Mouse (Mus musculus) cerebellum, postnatal 14 days (tissue): Measurements from ENCODE around the gene Rabepk.
"Not testable (repeated sequence)": the region's sequence is repeated elsewhere in the genome, so short reads cannot be mapped to it uniquely, and the experiment has no call there.

Experiments
- DNase-seq, 2 experiments: peaks; one replicate each; pipeline ENCODE4 v3.0.0; 2021; ENCODE audit warnings: mixed read lengths in 2 of 2

Rabepk gene

DNA sequence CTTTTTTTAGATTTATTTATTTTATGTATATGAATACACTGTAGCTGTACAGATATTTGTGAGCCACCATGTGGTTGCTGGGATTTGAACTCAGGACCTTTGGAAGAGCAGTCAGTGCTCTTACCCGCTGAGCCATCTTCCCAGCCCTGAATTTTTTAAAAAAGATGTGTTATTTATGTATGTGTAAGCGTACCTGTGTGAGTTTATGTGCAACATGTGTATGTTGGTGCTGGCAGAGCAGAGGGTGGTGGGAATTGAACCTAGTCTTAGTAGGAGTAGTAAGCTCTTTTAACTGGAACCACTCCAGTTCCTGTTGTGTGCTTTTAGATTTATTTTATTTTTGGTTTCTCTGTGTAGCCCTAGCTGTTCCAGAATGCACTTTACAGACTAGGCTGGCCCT is 4.5 kb upstream of the Rabepk start:
- no peak for DNase-seq

DNA sequence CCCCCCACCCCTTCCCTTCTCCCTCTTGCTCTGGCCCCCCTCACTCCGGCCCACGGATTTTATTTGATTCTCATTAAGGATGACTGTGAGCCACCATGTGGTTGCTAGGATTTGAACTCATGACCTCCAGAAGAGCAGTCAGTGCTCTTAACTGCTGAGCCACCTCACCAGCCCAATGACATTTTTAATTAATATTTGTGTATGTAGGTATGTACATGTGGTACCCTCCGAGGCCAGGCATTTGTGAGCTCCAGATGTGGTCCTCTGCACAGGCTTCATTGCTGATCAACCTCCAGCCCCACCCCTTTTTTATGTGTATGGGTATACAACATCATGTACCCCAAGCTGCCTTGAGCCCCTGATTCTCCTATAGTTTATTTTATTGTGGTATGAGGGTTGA is 4.0 kb upstream of the Rabepk start:
- no peak for DNase-seq

DNA sequence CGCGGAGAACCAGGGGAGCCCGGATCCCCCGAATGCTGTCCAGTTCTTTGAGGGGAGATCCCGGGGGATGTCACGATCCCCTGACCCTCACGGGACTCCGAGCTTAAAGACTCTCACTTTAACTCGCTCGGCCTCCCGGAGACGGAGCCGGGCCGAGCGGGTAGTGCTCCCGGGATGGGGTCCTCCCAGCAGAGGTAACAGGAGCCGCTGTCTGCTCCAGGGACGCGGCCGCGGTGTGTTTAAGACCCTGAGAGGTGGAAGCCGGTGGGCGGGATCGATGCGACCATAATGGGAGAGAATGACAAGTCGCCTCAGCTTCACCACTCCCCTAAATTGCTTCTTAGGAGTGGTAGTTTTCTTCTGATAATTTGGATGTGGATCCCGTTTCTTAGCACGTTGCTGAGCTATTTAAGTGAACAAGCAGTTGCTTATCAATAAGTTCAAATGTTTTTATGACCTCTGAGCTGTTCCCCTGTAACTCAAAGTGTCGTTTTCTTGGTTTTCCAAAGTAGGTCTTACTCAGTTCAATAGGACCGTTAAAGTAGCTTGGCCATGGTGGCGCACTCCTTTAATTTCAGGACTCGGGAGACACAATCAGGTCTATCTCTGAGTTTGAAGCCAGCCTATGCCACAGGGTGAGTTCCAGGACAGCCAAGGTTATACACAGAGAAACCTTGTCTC is 3.0 kb upstream of the Rabepk start:
- peak; percentile 45 to 50 for DNase-seq

DNA sequence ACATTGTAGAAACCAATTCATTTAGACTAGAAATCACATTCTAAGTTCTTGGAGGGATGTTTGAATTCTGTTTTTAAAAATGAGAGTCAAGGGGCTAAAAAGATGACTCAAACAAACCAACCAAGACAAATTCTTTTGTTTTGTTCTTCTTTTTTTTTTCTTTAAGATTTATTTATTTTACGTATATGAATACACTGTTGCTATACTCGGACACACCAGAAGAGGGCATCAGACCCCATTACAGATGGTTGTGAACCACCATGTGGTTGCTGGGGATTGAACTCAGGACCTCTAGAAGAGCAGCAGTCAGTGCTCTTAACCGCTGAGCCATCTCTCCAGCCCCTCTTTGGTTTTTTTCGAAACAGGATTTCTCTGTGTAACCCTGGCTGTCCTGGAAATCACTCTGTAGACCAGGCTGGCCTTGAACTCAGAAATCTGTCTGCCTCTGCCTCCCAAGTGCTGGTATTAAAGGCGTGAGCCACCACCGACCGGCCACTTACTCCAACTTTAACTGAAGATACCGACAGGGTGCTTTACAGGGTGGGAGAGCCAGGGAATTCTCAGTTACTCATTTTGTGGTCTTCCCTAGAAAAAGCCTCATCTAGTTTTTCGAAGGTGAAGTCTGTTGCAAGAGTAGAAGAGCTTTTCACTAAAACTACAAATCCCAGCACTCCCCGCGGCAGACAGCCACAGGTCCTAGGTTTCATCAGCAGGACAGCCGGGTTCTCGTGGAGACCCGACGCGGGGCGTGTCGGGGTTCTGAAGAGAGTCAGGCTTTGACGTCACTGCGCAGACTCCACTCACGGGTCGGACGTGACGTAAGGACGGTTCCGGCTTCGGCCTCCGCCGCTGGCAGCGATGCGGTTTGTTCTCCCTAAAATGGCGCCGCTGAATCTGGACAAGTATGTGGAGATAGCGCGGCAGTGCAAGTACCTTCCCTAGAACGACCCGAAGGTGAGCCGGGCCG is 2.1 kb upstream of the Rabepk start:
- peak; percentile 97 to 98 for DNase-seq

DNA sequence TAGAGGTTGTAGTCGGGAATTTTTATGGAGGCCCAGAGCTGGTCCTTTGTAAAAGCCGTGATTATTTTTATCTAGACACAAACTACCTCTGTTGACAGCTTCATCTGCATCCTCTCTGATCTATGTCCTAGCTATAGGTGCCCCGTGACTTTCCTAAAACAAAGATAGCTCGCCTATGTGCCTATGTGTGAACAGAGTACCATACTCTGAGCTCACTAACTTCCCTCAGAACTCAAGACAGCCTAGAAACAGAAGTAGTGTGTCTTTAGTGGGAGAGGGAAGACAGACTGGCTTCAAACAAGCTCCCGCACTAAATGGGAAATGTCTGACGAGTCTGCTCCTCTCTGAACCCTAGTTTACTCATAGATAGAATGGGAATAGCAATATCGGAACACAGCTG is 659 bp upstream of the Rabepk start:
- no peak for DNase-seq

DNA sequence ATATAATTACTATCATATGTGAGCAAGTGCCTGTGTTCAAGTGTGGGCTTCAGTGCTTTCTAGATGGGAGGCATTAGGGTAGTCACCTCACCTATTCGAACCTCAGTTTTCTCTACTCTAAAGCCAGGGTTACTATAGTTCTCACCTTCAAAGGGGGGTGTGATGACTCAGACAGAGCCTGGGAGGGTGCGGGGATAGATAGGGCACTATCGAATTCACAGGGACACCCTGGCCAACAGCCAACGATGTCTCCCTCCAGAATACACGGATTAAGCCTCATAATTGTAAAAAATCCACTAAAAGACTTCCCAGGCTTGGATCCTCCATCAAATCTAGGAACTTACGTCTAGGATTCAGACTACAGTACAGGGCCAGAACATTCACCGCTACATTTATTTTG is 4.3 kb downstream of the Rabepk start:
- no peak for DNase-seq

DNA sequence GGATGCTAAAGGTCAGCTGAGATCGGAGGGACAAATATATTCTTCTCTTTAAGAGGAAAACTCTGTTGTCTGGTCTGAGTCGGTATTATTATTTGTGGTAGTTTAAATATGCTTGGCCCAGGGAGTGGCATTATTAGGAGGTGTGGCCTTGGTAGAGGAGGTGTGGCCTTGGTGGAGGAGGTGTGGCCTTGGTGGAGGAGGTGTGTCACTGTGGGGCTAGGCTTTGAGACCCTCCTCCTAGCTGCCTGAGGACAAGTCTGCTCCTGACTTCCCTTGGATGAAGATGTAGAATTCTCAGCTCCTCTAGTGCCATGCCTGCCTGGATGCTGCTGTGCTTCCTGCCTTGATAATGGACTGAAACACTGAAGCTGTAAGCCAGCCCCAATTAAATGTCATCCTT is 5.2 kb downstream of the Rabepk start:
- DNase-seq, result no peak

DNA sequence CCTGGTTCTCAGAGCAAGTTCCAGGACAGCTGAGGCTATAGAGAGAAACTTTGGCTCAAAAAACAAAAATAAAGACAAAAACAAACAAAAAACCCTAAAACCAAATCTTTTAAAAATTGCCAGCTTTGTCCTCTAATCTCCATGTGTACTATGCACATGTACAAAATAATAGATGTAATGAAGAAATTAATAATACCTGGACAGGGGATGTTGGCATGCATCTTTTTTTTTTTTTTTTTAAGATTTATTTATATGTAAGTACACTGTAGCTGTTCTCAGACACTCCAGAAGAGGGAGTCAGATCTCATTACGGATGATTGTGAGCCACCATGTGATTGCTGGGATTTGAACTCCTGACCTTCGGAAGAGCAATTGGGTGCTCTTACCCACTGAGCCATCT is 7.2 kb downstream of the Rabepk start:
- DNase-seq, result not testable (repeated sequence)

DNA sequence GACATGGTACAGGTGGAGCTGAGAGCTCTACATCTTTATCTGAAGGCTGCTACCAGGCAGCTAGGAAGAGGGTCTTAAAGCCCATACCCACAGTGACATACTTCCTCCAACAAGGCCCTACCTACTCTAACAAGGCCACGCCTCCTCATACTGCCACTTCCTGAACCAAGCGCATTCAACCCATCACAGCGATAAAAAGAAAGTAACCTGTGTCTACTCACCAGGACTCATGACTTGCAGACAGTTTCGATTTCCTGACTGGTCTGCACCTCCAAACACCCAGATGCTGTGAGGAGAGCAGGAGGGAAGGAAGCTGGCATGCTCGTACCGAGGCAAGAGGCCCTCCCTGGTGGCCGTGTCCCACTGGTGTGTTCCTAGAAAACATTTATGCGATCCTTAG is 9.4 kb downstream of the Rabepk start:
- no peak for DNase-seq

DNA sequence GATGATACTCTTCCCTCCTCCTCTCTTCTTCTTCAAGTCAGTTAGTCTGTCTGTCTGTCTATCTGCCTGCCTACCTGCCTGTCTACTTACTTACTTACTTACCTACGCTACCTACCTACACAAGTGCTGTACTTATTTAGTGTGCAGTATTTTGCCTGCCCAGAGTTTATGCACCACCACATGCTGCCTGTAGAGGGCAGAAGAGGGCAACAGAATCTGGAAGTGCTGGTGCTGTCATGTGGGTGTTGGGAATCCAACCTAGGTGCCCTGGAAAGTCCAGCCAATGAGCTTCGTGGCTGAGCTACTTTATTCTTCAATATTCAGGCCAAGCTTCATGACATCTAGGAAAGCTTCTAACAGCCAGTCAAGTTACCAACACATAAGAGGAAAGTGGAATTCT is 15.6 kb downstream of the Rabepk start:
- peak; percentile 45 to 56 for DNase-seq

DNA sequence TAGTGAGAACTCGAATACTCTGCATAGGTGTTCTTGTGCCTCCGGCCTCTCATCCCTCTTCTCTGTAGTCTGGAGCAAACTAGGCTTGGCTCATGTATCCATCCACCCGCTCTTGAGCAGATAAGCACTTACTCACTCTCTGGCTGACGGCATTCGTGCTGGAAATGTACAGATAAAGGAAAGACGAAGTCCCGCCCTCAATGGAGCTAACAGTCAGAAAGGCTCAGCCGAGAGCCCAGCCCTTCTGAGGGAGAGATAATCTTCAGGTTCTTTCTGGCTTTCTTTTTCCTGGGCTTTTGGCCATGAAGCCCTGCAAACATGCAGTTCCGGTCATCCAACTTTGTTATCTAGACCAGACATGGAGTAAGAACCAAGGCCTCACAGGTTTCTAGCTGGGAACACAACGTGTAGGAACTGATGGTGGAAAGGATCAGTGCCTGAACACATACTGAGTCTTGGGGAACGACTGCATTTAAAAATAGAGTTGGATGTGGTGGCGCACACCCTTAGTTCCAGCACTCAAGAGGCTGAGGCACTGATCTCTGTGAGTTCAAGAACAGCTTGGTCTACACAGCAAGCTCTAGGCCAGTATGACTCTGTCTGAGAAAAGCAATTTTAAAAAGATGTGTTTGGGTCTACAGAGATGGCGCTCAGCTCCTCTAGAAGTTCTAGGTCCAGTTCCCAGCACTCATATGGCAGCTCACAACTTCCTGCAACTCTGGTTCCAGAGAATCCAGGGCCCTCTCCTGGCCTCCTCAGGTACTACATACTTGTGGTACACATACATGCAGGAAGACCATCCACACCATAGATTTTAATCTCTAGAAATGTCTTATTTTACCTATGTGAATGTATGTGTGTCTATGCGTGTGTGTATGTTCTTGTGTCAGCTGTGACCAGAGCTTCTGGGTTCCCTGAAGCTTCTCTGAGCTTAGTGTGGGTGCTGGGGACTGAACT is 16.4 kb downstream of the Rabepk start:
- no peak for DNase-seq

DNA sequence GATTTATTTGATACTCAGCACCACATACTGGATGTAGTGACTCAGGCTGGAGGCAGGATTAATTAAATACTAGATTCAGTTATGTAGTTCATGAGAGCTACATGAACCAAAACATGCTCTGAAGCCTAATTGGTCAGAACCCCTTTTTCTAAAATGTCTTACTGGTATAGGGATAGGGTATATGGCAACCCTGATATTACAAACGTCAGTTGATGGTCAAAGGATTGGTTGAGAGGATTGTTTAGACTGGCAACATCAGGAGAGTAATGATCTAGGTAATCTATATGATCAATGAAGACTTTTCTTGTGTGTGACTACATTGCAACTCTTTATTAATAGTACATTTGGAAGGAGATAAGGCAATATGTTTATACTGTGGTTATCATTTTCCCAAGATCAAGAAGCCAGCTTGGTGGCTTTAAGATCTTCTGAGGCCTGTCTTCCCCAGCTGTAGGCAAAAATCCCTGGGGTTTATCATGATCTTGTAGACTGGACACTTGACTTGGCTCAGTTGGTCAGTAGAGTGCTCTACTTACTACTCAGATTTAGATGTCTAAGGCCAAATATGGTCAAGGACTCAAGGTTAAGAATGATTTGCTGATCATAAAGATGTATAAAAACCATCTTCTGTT is 22.4 kb downstream of the Rabepk start:
- DNase-seq, result no peak

DNA sequence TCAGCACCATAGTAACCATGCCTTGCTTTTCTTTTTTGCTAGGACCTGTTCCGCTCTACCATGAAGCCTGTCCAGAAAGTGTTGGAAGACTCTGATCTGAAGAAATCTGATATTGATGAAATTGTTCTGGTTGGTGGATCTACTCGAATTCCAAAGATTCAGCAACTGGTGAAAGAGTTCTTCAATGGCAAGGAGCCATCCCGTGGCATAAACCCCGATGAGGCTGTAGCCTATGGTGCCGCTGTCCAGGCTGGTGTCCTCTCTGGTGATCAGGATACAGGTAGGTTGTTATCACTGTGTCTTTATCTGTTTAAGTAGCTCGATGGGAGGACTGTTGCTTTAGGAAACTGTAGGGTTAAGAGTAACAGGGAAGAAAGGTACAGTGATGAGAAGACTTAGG is 25.2 kb downstream of the Rabepk start:
- DNase-seq, result no peak

DNA sequence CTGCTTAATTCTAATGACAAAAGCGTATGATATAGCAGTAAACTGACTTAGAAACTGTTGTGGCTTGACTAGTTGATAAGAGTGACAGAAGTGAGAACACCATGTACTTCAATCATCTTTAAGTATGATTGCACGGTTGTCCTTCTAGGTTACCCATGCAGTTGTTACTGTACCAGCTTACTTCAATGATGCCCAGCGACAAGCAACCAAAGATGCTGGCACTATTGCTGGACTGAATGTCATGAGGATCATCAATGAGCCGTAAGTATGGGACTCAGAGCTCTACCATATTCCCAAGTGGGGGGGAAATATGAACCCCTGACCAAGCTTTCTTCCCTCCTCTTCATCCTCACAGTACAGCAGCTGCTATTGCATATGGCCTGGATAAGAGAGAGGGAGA is 26.0 kb downstream of the Rabepk start:
- DNase-seq, result no peak

DNA sequence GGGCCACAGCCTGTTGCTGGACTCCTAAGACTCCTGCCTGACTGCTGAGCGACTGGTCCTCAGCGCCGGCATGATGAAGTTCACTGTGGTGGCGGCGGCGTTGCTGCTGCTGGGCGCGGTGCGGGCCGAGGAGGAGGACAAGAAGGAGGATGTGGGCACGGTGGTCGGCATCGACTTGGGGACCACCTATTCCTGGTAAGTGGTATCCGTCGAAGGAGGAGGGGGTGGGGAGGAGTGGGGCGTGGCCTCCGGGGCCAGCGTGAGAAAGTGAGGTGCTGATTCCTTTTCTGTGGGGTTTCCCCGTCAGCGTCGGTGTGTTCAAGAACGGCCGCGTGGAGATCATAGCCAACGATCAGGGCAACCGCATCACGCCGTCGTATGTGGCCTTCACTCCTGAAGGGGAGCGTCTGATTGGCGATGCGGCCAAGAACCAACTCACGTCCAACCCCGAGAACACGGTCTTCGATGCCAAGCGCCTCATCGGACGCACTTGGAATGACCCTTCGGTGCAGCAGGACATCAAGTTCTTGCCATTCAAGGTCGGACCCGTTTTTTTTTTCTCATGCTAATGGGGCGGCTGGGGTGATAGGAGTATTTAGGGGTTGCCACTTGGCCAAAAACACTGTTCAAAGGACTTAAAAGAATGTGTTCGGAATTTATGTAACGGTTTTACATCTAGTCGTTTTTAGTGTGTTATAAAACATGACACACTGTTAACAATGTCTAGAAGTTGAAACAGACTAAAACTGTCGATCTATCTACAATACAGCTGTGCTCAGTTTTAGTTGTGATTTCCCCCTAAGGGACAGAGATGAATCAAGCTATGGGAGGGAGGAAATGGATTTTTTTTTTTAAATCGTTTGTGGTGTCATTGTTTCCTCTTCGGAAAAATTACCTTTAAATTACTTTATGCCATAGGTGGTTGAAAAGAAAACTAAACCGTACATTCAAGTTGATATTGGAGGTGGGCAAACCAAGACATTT is 27.2 kb downstream of the Rabepk start:
- no peak for DNase-seq

DNA sequence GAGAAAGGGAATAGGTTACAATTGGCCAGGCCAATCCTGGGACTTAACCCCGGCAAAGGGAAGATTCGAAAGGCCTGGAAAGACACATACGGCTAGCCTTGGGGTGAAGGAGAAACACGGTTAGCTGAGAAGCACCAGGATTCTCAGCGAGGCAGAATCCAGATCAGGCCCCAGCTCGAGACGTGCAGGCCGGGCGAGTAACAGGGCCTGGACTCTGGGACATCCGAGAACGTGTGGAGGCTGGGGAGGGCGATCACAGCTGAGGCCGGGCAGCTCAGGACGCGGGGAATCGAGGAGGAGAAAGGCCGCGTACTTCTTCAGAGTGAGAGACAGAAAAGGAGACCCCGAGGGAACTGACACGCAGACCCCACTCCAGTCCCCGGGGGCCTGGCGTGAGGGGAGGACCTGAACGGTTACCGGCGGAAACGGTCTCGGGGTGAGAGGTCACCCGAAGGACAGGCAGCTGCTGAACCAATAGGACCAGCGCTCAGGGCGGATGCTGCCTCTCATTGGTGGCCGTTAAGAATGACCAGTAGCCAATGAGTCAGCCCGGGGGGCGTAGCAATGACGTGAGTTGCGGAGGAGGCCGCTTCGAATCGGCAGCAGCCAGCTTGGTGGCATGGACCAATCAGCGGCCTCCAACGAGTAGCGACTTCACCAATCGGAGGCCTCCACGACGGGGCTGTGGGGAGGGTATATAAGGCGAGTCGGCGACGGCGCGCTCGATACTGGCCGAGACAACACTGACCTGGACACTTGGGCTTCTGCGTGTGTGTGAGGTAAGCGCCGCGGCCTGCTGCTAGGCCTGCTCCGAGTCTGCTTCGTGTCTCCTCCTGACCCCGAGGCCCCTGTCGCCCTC is 28.1 kb downstream of the Rabepk start, which contains the start of gene Hspa5:
Gene Hspa5 (plus strand): TSS at position 603 of the 859 bp plus-strand sequence.
- DNase-seq, result peak; percentile 97 to 98

DNA sequence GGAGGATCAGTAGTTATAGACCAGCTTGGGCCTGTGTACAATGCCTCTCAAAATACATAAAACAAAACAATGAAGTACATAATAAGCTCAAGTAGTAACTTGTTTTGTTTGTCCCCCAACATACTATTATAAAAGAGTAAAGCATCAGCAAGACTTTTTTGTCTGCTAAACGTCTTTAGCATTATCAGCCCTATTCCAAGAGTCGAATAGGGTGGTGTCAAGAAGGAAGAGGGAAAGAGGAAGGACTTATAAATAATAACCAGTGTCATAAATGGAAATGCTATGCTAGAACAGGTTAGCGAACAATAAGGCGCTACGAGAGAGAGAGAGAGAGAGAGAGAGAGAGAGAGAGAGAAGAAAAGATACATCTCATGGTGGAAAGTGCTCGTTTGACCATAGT is 28.8 kb downstream of the Rabepk start:
- DNase-seq, result no peak

DNA sequence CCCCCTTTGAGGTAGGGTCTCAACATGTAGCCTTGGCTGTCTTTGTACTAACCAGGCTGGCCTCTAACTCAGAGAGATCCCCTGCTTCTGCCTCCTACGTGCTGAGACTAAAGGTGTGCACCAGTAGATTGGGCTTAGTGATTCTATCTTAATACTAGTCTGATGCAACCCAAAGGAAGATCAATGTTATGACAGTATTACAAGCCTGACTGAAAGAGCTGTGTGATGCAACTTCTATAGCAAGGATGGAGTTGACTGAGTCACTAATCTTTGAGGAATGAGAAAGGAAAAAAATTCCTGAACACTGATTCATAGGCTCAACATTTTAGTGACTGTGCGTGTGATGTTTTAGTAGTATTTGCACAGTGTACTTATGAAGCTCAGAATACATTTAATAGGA is 29.7 kb downstream of the Rabepk start:
- no peak for DNase-seq

DNA sequence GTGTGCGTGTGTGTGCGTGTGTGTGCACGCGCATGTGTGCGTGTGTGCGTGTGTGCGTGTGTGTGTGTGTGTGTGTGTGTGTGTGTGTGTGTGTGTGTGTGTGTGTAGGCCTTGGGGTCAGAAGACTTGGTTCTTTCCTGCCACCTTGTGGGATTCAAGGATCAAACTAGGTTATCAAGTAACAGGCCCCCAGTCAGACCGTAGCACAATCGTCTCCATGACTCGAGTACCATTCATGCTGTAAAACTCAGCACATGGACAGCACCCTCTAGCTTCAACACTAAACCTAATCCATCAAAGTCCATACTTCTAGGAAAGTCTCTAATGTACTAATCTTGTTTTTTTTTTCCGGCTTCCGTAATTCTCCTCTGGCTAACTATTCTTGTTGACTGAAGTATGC is 34.9 kb downstream of the Rabepk start:
- DNase-seq, result no peak

DNA sequence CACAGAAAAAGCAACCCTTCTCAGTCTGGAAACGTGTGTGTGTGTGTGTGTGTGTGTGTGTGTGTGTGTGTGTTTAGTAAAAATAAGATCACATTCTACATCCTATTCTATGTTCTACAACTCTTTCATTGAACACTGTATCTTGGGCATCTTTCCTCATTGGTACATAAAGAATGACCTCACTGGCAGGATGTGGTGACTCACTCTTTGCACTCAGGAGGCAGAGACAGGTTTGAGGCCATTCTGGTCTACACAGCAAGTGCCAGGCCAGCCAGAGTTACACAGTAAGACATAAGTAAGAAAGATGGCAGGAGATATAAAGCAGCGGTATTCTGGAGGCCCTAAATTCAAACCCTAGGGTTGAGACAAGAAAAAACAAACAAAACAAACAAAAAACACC is 36.8 kb downstream of the Rabepk start:
- DNase-seq, result no peak
